Mouse (Mus musculus): ENCODE results near the gene Adam23. TPM values are rescaled to one million over a fixed set of nuclear protein-coding genes. Genes with fewer than 3 reads are reported as not detected.

Gene Adam23
- polyA plus RNA-seq, 1 experiment from 2014 or later: 26.0 TPM

DNA sequence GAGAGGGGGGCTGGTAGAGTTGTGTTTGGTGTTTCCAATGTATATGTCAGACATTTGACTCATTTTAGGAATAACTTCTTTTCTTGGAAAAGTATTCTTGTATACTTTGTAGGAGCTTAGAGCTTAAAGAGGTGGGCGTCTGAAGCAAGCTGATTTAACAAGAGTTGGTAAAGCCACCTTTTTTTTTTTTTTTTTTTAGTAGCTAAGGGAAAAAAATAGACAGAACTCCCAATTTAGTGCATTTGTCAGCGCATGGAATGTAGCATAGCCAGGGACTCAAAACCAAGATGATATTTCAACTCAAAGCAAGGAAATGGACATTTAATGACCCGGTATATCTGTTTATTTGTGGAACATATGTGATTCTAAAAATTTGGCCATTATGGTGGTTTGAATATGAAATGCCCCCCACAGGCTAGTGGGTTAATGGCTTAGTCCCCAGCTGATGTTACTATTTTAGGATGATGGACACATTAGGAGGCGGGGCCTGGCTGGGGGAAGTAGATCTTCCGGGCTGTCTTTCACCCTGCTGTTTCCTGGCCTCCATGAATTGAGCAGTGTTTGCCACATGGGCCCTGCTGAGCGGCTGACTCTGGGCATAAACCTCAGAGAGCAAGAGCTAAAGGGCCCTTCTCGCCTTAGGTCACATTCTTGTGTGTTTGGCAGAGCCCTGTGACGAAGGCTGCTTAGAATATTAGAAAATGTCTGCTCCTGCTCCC, 12.3 kb downstream of the Adam23 start:
- ATAC-seq (ENCODE audit: low read depth): no peak
- Histone ChIP-seq H3K27ac (ENCODE audit: low read depth, low read length) (no peak overlapping the region), H3K27me3 (ENCODE audit: control insufficient read depth, insufficient read depth, low read length) (no peaks in the 10 kb centered on the region), H3K36me3 (ENCODE audit: control insufficient read depth, insufficient read depth, low read length) (no peaks in the 10 kb centered on the region), H3K9ac (replicated peaks; ENCODE audit: low read depth, low read length) (no peak overlapping the region), H3K4me3 (ENCODE audit: low read depth, low read length) (no peak overlapping the region), H3K4me2 (ENCODE audit: low read depth, low read length) (no peak overlapping the region), H3K4me1 (ENCODE audit: control insufficient read depth, insufficient read depth, low read length) (no peaks in the 10 kb centered on the region), H3K9me3 (ENCODE audit: control insufficient read depth, low read length) (no peaks in the 10 kb centered on the region)
- WGBS: 61% methylated on average over 8 of the region's 8 CpGs

DNA sequence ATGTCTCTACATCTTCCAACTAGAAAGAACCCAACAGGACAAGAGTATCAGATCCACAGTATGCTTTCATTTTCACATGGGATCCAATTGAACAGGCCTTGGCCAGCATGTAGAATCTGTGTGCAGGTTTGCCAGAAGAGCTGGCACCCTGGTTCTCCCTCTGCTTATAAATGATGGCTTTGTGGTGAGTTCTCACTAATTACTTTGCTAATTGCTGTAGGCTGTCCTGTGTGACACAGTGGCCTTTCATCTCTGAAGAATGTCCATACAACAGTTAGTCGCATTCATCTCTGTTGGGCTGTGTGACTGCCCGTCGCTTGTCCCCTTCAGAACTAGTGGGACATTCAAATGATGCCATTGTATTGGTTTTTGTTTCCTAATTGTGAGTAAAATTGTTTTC, 13.5 kb downstream of the Adam23 start:
- no peaks in the 10 kb centered on the region for H3K36me3 ChIP-seq (ENCODE audit: control insufficient read depth, insufficient read depth, low read length)
- no peak overlapping the region for H3K27ac ChIP-seq (ENCODE audit: low read depth, low read length)
- no peak overlapping the region for H3K9ac ChIP-seq (replicated peaks; ENCODE audit: low read depth, low read length)
- no peaks in the 10 kb centered on the region for H3K4me1 ChIP-seq (ENCODE audit: control insufficient read depth, insufficient read depth, low read length)
- no peak for ATAC-seq (ENCODE audit: low read depth)
- H3K4me2 ChIP-seq (ENCODE audit: low read depth, low read length): no peak overlapping the region
- H3K4me3 ChIP-seq (ENCODE audit: low read depth, low read length): no peak overlapping the region
- 44% methylated on average over 3 of the region's 3 CpGs for WGBS
- no peaks in the 10 kb centered on the region for H3K9me3 ChIP-seq (ENCODE audit: control insufficient read depth, low read length)
- no peaks in the 10 kb centered on the region for H3K27me3 ChIP-seq (ENCODE audit: control insufficient read depth, insufficient read depth, low read length)

DNA sequence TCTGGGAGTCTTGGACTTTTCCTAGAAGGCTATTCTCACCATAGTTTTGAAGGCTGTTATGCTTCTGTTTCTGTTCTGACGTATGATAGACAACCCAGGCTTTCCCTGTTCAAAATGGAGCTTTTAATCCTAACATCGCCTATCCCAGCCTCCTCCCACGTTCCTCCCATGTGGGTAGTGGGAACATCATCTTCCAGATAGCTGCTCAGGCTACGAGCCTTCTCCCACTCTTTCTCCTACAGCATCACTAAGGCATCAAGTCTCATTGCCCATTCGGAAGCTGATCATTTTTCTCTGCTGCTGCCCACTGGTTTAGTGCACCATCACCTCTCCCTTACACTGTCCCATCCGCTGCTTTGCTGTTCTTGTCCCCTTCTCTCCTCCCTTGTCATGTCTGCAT, 14.2 kb downstream of the Adam23 start:
- Histone ChIP-seq H3K27me3 (ENCODE audit: control insufficient read depth, insufficient read depth, low read length) (no peaks in the 10 kb centered on the region), H3K4me1 (ENCODE audit: control insufficient read depth, insufficient read depth, low read length) (no peaks in the 10 kb centered on the region), H3K4me2 (ENCODE audit: low read depth, low read length) (no peak overlapping the region), H3K9me3 (ENCODE audit: control insufficient read depth, low read length) (no peaks in the 10 kb centered on the region), H3K36me3 (ENCODE audit: control insufficient read depth, insufficient read depth, low read length) (no peaks in the 10 kb centered on the region), H3K27ac (ENCODE audit: low read depth, low read length) (no peak overlapping the region), H3K9ac (replicated peaks; ENCODE audit: low read depth, low read length) (no peak overlapping the region), H3K4me3 (ENCODE audit: low read depth, low read length) (no peak overlapping the region)
- 90% methylated on average over 6 of the region's 6 CpGs for WGBS
- ATAC-seq (ENCODE audit: low read depth): no peak

DNA sequence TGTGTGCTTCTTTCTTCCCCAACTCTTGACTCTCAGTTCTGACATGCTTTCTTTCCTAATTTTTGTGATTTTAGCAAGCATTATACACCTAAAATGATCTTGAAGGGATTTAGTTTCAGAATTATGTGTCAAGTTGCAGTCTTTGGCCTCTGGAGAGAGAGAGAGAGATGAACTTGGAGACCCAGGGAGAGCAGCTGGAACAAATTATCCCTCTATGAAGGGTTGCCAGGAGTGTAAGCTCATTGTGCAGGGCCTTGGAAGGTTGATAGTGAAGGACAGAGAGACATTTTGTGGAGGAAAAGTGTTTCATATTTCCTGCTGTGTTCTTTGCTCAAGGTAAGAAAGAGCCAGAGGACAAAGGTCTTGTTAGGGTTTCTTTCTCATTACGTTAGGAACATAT, 18.8 kb downstream of the Adam23 start:
- 77% methylated on average over 1 of the region's 1 CpGs for WGBS
- no peak overlapping the region for H3K4me3 ChIP-seq (ENCODE audit: low read depth, low read length)
- ATAC-seq (ENCODE audit: low read depth): no peak
- H3K27ac ChIP-seq (ENCODE audit: low read depth, low read length): no peak overlapping the region
- H3K36me3 ChIP-seq (ENCODE audit: control insufficient read depth, insufficient read depth, low read length): no peaks in the 10 kb centered on the region
- H3K4me1 ChIP-seq (ENCODE audit: control insufficient read depth, insufficient read depth, low read length): no peaks in the 10 kb centered on the region
- H3K9me3 ChIP-seq (ENCODE audit: control insufficient read depth, low read length): no peaks in the 10 kb centered on the region
- no peak overlapping the region for H3K4me2 ChIP-seq (ENCODE audit: low read depth, low read length)
- H3K9ac ChIP-seq (replicated peaks; ENCODE audit: low read depth, low read length): no peak overlapping the region
- H3K27me3 ChIP-seq (ENCODE audit: control insufficient read depth, insufficient read depth, low read length): no peaks in the 10 kb centered on the region

DNA sequence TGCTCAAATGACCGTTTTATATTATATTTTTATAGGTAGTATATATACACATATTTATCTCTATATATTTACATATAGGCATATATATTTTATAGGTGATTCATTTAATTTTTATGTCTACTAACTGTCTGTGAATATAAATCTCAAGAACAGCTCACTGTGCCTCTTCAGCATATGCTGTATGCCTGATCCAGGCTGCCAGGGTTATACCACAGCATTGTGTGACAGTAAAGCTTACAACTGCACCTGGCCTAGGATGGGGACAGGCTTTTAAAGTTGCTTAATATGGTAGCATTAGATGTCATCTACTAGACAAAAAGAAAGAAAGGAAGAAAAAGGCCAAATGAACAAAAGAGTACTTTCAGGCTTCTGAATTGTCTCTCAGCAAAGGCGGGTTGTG, 27.6 kb downstream of the Adam23 start:
- H3K9ac ChIP-seq (replicated peaks; ENCODE audit: low read depth, low read length): no peak overlapping the region
- no peak overlapping the region for H3K27ac ChIP-seq (ENCODE audit: low read depth, low read length)
- WGBS: 48% methylated on average over 2 of the region's 2 CpGs
- no peak overlapping the region for H3K4me2 ChIP-seq (ENCODE audit: low read depth, low read length)
- no peak; the same call in 1 of the 2 replicates for ATAC-seq (ENCODE audit: low read depth)
- H3K36me3 ChIP-seq (ENCODE audit: control insufficient read depth, insufficient read depth, low read length): no peaks in the 10 kb centered on the region
- H3K4me3 ChIP-seq (ENCODE audit: low read depth, low read length): no peak overlapping the region
- no peaks in the 10 kb centered on the region for H3K9me3 ChIP-seq (ENCODE audit: control insufficient read depth, low read length)
- H3K4me1 ChIP-seq (ENCODE audit: control insufficient read depth, insufficient read depth, low read length): peaks cover 10% of the 10 kb centered on the region; the same call in 1 of the 2 replicates
- H3K27me3 ChIP-seq (ENCODE audit: control insufficient read depth, insufficient read depth, low read length): no peaks in the 10 kb centered on the region

DNA sequence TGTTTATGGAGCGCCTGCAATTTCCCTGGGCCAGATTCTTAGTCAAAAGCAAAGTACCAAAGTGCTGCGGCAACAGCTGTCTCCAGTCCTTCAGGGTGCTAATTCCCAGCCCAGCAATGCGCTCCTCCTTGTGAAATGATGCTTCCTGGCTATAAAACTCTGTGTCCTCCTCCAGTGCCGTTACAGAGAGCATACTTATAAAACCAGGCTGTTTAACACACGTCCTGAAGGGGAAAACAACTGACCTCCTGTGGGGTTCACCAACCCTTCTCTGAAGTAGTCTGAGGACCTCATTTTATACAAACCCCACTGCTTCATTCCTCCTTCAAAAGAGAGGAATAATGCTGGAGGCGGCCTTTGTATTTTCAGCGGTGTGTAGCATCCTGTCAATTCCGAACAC, 28.0 kb downstream of the Adam23 start:
- 8% methylated on average over 8 of the region's 8 CpGs for WGBS
- Histone ChIP-seq H3K36me3 (ENCODE audit: control insufficient read depth, insufficient read depth, low read length) (no peaks in the 10 kb centered on the region), H3K4me3 (ENCODE audit: low read depth, low read length) (no peak overlapping the region), H3K27me3 (ENCODE audit: control insufficient read depth, insufficient read depth, low read length) (no peaks in the 10 kb centered on the region), H3K27ac (ENCODE audit: low read depth, low read length) (no peak overlapping the region), H3K4me1 (ENCODE audit: control insufficient read depth, insufficient read depth, low read length) (peaks cover 10% of the 10 kb centered on the region; the same call in 1 of the 2 replicates), H3K9ac (replicated peaks; ENCODE audit: low read depth, low read length) (no peak overlapping the region), H3K9me3 (ENCODE audit: control insufficient read depth, low read length) (no peaks in the 10 kb centered on the region), H3K4me2 (ENCODE audit: low read depth, low read length) (no peak overlapping the region)
- ATAC-seq (ENCODE audit: low read depth): no peak; the same call in 1 of the 2 replicates

DNA sequence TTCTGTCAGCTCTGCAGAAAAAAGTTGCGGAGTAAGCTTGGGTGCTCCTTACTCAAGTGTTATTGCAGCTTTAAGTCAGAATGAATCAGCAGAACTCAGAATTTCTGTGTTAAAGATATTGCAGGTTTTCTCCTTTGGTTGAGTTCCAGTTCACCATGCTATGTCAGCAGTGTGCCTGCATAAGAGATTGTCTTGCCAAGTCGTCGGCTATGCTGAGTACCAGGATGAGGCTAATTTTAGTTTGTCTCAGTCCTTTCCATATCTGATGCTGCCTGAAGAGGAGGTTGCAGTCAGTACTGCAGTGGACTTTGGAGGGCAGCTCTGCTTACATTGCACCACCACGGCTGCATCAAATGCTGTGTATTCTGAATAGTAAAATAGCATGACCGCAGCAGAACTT, 33.3 kb downstream of the Adam23 start:
- no peak overlapping the region for H3K4me3 ChIP-seq (ENCODE audit: low read depth, low read length)
- H3K27me3 ChIP-seq (ENCODE audit: control insufficient read depth, insufficient read depth, low read length): no peaks in the 10 kb centered on the region
- 93% methylated on average over 5 of the region's 5 CpGs for WGBS
- no peak for ATAC-seq (ENCODE audit: low read depth)
- H3K9ac ChIP-seq (replicated peaks; ENCODE audit: low read depth, low read length): no peak overlapping the region
- no peak overlapping the region for H3K27ac ChIP-seq (ENCODE audit: low read depth, low read length)
- no peak overlapping the region for H3K4me2 ChIP-seq (ENCODE audit: low read depth, low read length)
- peaks cover 2% of the 10 kb centered on the region; the same call in 1 of the 2 replicates for H3K4me1 ChIP-seq (ENCODE audit: control insufficient read depth, insufficient read depth, low read length)
- no peaks in the 10 kb centered on the region for H3K9me3 ChIP-seq (ENCODE audit: control insufficient read depth, low read length)
- no peaks in the 10 kb centered on the region for H3K36me3 ChIP-seq (ENCODE audit: control insufficient read depth, insufficient read depth, low read length)

DNA sequence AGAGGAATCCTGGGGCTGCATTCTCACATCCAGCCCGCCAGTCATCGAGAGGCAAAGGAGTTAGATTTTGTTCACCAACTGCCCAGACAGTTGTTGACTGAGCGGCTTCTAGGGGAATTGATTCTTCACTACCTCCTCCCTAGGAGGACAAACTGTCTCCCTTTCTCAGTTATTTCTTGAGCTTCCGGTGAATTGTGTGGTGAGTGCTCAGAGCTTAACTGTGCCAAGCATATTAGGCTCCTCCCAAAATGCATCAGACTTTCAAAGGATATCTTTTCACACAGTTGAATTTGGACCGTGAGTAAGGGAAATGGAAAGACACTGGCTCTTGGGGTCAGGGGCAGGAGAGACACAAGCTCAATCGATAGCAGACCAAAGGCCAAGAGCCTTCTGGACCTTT, 39.0 kb downstream of the Adam23 start:
- no peaks in the 10 kb centered on the region for H3K9me3 ChIP-seq (ENCODE audit: control insufficient read depth, low read length)

DNA sequence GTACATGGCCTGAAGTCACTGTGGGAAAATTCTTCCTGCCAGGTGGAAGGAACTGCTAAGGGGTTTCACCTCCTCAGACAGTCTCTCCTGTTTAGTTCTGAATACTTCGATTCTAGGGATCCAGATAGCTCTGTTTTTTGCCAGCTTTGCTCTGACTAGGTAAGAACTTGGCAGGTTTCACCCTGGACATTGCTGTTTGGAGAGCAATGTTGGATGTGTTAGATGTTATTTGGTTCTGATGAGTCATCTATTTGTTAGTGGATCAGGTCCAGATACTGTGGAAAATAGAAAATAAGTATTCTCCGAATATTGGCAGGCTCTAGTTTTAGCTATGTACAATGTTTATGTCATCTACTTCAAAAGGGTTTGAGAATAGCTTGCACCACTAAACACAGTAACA, 41.0 kb downstream of the Adam23 start:
- no peaks in the 10 kb centered on the region for H3K4me1 ChIP-seq (ENCODE audit: control insufficient read depth, insufficient read depth, low read length)
- H3K36me3 ChIP-seq (ENCODE audit: control insufficient read depth, insufficient read depth, low read length): no peaks in the 10 kb centered on the region
- 92% methylated on average over 2 of the region's 2 CpGs for WGBS
- H3K9me3 ChIP-seq (ENCODE audit: control insufficient read depth, low read length): no peaks in the 10 kb centered on the region
- no peak overlapping the region for H3K9ac ChIP-seq (replicated peaks; ENCODE audit: low read depth, low read length)
- no peak overlapping the region for H3K4me2 ChIP-seq (ENCODE audit: low read depth, low read length)
- H3K4me3 ChIP-seq (ENCODE audit: low read depth, low read length): no peak overlapping the region
- H3K27me3 ChIP-seq (ENCODE audit: control insufficient read depth, insufficient read depth, low read length): no peaks in the 10 kb centered on the region
- H3K27ac ChIP-seq (ENCODE audit: low read depth, low read length): no peak overlapping the region
- no peak for ATAC-seq (ENCODE audit: low read depth)

More for the DNA sequence above, 39.0 kb downstream of the Adam23 start:
- Histone ChIP-seq H3K27me3 (ENCODE audit: control insufficient read depth, insufficient read depth, low read length) (no peaks in the 10 kb centered on the region), H3K9ac (replicated peaks; ENCODE audit: low read depth, low read length) (no peak overlapping the region), H3K4me2 (ENCODE audit: low read depth, low read length) (no peak overlapping the region), H3K4me3 (ENCODE audit: low read depth, low read length) (no peak overlapping the region), H3K4me1 (ENCODE audit: control insufficient read depth, insufficient read depth, low read length) (no peaks in the 10 kb centered on the region), H3K36me3 (ENCODE audit: control insufficient read depth, insufficient read depth, low read length) (no peaks in the 10 kb centered on the region), H3K27ac (ENCODE audit: low read depth, low read length) (no peak overlapping the region)
- ATAC-seq (ENCODE audit: low read depth): no peak
- WGBS: 94% methylated on average over 6 of the region's 6 CpGs
